Mouse (Mus musculus) left cerebral cortex, postnatal 25 days (tissue): ENCODE data around the gene Olfr1293-ps. TPM values are rescaled to one million over a fixed set of nuclear protein-coding genes. Genes with fewer than 3 reads are reported as not detected.

Source experiments
- DNase-seq, 2 experiments: peaks; one replicate each; pipeline ENCODE4 v3.0.0; 2022; ENCODE audit warnings: low spot score in 2 of 2, mixed read lengths in 1 of 2
- intact Hi-C: fragments of 180-260 bp; cut with DNase I; formaldehyde crosslinking; loops from one replicate; pipeline ENCODE4 v1.15.1; 2025
- total RNA-seq, 2 experiments: library from RNA; stranded (reverse); gene quantifications; 2 replicates each; pipeline ENCODE4 v1.2.3; 2021

Olfr1293-ps gene
- not detected for total RNA-seq

DNA sequence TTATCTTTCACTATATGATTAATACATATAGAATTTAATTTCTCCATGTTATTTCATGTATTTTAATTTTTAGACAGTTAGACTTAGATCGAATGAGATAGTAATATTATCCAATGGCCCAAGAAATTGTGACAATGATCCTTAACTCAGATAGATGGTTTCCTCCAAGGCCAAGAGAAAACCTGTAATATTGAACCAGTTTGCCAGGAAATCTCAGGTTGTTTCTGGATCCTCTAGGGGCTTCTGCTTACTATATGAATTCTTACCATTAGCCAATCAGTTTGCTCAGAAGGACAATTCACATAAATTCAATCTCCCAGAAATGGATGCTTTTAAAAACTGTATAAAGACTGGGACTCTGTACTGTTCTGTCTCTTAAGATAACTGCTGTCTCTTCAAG, at the start of gene Olfr1293-ps:
TSS of gene Olfr1293-ps (plus strand) at position 301 of the 400 bp plus-strand sequence.
- intact Hi-C loops = no loop called here
- no peak for DNase-seq

DNA sequence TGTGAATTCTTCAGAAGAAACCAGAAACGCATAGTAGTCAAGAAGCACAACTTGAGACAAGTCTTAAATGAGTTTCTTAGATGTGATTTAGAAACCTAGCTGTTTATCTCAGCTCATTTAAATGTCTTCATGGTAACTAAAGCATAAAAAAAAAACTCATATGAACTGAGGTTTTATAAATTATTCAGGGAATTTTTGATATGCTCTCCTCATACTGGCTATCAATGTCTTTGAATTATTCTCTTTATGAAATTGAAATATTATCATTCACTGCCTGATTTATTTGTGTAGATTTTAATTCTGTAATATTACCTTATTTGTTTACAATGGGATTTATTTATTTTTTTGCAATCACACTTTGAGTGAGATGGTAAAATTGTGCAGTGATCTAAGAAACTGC, 44.5 kb upstream of the Olfr1293-ps start, which contains the start of gene Olfr1289:
TSS of gene Olfr1289 (plus strand) at position 301 of the 400 bp plus-strand sequence.
- no peak for DNase-seq
- intact Hi-C loops = no loop called here

DNA sequence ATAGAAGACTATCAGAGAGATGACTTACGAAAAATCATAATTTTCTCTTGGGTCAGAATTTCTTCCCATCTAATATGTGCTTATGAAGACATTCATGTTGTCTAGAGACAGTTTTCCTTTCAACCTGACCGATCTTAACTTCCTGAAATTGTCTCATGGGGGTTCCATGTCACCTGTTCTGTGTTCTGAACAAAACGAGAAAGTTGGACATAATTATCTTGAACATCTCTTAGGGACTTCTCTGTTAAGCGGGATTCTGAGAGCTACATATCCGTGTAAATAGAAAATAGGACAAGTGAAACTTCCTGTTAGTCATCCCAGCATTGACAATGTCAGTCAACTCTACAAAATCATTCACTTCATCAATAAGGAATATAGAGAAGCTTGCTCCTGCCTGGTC, 31.3 kb upstream of the Olfr1293-ps start, which contains the start of gene Olfr1290:
TSS of gene Olfr1290 (minus strand) at position 101 of the 400 bp plus-strand sequence.
- intact Hi-C loops = no loop called here
- DNase-seq = no peak

DNA sequence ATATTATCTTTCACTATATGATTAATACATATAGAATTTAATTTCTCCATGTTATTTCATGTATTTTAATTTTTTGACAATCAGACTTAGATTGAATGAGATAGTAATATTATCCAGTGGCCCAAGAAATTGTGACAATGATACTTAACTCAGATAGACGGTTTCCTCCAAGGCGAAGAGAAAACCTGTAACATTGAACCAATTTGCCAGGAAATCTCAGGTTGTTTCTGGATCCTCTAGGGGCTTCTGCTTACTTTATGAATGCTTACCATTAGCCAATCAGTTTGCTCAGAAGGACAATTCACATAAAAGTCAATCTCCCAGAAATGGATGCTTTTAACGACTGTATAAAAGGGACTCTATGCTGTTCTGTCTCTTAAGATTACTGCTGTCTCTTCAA, 28.1 kb upstream of the Olfr1293-ps start, which contains the start of gene Olfr1291-ps1:
TSS of gene Olfr1291-ps1 (plus strand) at position 301 of the 400 bp plus-strand sequence.
- DNase-seq = no peak
- intact Hi-C loops = no loop called here

DNA sequence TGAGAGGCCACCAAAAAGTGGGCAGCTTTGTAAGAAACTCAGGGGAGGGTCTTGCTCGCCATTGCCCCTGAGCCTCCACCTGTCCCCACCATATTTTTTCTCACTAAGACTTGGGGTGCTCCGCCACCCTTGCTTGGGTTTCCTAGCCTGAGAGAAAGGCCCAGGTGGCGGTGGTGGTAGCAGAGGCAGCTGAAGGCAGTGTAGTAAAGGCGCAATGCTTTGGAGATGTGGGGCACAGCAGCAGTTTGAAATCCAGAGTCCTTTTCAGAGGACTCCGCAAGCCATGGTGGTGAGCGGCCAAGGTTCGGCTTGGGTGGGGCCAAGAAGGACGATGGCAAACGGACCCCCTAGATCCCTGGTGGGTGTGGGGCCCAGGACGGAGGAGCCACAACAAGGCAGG, 7.6 kb upstream of the Olfr1293-ps start:
- DNase-seq = no peak
- intact Hi-C loops = no loop called here

DNA sequence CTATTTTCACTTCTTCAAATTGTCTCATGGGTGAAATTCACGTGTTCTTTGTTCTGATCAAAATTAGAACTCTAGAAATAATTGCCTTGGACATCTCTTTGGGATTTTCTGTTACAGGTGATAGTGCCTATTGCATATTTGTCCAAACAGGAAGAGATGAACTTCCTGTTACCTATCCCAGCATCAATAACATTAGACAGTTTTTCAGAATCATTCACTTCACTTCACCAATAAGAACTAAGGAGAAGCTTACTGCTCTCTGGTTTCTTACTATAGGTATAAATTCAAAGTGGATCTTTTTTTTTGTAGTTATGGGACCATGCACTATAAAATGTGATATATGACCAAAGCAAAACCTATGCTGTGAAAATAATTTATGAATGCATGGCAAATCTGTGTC, 15.2 kb downstream of the Olfr1293-ps start, which contains the start of gene Olfr1294:
TSS of gene Olfr1294 (minus strand) at position 101 of the 400 bp plus-strand sequence.
- intact Hi-C loops = no loop called here
- DNase-seq = no peak

DNA sequence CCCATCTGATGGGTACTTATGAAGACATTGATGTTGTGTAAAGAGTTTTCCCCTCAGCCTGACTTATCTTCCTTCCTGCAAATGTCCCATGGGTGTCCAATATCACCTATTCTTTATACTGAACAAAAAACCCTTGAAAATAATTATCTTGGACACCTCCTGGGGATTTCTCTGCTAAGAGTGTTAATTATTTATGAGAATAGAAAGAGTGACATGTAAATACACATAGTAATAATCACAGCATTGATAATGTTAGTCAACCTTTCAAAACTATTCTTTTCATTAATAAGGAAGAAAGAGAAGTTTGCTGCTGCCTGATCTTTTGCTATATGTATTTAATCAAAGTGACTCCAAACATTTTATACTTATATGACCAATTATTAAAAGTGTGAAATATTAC, 44.6 kb downstream of the Olfr1293-ps start, which contains the start of gene Olfr1295:
TSS of gene Olfr1295 (minus strand) at position 101 of the 400 bp plus-strand sequence.
- intact Hi-C loops = no loop called here
- DNase-seq = no peak

Other genes starting within 250 kb of the Olfr1293-ps start
- not detected for gene Olfr1278, start 235.1 kb upstream of the Olfr1293-ps start, total RNA-seq
- not detected for gene Olfr1279, start 224.6 kb upstream of the Olfr1293-ps start, total RNA-seq
- not detected for gene Olfr1280, start 211.2 kb upstream of the Olfr1293-ps start, total RNA-seq
- not detected for gene Olfr1281, start 198.7 kb upstream of the Olfr1293-ps start, total RNA-seq
- not detected for gene Olfr1282, start 189.1 kb upstream of the Olfr1293-ps start, total RNA-seq
- not detected for gene Olfr1283, start 158.4 kb upstream of the Olfr1293-ps start, total RNA-seq
- not detected for gene Olfr1284, start 149.7 kb upstream of the Olfr1293-ps start, total RNA-seq
- not detected for gene Olfr1286, start 102.1 kb upstream of the Olfr1293-ps start, total RNA-seq
- gene Olfr1287, start 76.1 kb upstream of the Olfr1293-ps start, total RNA-seq = not detected
- gene Olfr1288, start 51.1 kb upstream of the Olfr1293-ps start, total RNA-seq = not detected
- not detected for gene Olfr1289, start 44.4 kb upstream of the Olfr1293-ps start, total RNA-seq
- not detected for gene Olfr1290, start 31.4 kb upstream of the Olfr1293-ps start, total RNA-seq
- gene Olfr1291-ps1, start 28.0 kb upstream of the Olfr1293-ps start, total RNA-seq = not detected
- not detected for gene Olfr1294, start 15.1 kb downstream of the Olfr1293-ps start, total RNA-seq
- not detected for gene Olfr1295, start 44.5 kb downstream of the Olfr1293-ps start, total RNA-seq
- gene Olfr1297, start 101.3 kb downstream of the Olfr1293-ps start, total RNA-seq = not detected
- not detected for gene Olfr1298, start 124.0 kb downstream of the Olfr1293-ps start, total RNA-seq
- not detected for gene Olfr1299, start 136.2 kb downstream of the Olfr1293-ps start, total RNA-seq
- not detected for gene Olfr1301, start 225.8 kb downstream of the Olfr1293-ps start, total RNA-seq